Mouse (Mus musculus): Measurements from ENCODE around the gene Psmb5. TPM values are rescaled to one million over a fixed set of nuclear protein-coding genes. Genes with fewer than 3 reads are reported as not detected.
A peak's percentile ranks its signal among the peaks of the same experiment; 100 is the strongest.

The Psmb5 gene
- polyA plus RNA-seq, 1 experiment from 2014 or later = 361 TPM

DNA sequence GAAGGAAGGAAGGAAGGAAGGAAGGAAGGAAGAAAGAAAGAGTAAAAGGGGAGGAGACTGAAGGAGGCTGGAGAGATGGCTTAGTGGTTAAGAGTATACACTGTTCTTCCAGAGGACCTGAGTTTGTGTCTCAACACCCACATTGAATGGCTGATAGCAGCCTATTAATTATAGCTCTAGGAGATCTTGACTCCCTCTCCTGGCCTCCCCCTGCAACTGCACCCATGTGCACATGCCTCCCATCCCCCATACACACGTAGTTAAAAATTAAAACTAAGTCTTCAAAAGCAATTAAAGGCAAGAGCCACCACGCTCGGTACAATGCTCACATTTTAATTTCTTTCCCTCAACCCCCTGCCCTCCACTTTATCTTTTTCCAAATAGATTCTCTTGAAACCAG is 23.8 kb downstream of the Psmb5 start:
- peaks cover 5% of the 10 kb centered on the region; the same call in 1 of the 2 replicates for H3K36me3 ChIP-seq (ENCODE audit: control insufficient read depth, insufficient read depth, low read length)
- no peak for ATAC-seq (ENCODE audit: insufficient number of reproducible peaks, insufficient read depth, low FRiP score, low read depth)
- no peaks in the 10 kb centered on the region for H3K4me1 ChIP-seq (ENCODE audit: control insufficient read depth, insufficient read depth, low read length)
- no peaks in the 10 kb centered on the region for H3K9me3 ChIP-seq (ENCODE audit: control insufficient read depth, low read depth, low read length)
- H3K4me2 ChIP-seq (replicated peaks; ENCODE audit: low read depth, low read length) = no peak overlapping the region
- no peak overlapping the region for H3K4me3 ChIP-seq (ENCODE audit: low read depth, low read length)
- no peak overlapping the region for H3K27ac ChIP-seq (ENCODE audit: low read length)
- H3K27me3 ChIP-seq (ENCODE audit: control insufficient read depth, insufficient read depth, low read length) = no peaks in the 10 kb centered on the region
- no peak overlapping the region for H3K9ac ChIP-seq (replicated peaks; ENCODE audit: low read depth, low read length)
- WGBS = 95% methylated on average over 3 of the region's 3 CpGs

DNA sequence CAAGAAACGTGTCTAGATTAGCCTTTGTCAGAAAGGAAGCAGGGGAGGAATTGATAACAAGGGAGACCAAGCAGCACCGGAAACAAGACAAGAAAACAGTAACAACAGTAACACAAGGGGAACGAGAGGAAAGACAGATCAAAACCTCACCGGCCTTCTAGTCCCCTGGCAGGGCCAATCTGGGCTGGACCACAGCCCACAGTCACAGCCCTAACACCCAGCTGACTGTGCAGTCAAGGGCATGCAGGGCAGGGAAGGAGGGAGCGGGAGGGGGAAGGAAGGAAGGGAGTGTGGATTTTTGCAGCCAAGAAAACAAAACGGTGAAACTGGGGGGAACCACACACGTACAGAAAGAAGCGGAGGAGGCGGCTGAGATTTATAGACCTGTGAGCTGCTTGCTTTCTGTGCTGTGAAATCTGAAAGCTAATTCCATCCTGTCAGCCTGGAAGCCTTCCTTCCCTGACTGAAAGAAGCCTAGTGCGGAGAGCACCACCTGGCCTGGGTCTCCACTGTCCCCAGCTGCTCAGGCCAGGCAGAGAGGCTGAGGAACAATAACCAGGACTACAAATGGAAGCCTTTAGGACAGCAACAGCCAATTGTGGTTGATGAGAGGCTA is 25.4 kb downstream of the Psmb5 start:
- WGBS = 40% methylated on average over 10 of the region's 10 CpGs
- Histone ChIP-seq H3K27me3 (ENCODE audit: control insufficient read depth, insufficient read depth, low read length) (no peaks in the 10 kb centered on the region), H3K9ac (replicated peaks; ENCODE audit: low read depth, low read length) (no peak overlapping the region), H3K36me3 (ENCODE audit: control insufficient read depth, insufficient read depth, low read length) (peaks cover 5% of the 10 kb centered on the region; the same call in 1 of the 2 replicates), H3K4me2 (replicated peaks; ENCODE audit: low read depth, low read length) (no peak overlapping the region), H3K9me3 (ENCODE audit: control insufficient read depth, low read depth, low read length) (no peaks in the 10 kb centered on the region), H3K27ac (ENCODE audit: low read length) (peak overlapping the region; percentile 23; the same call in 1 of the 2 replicates), H3K4me1 (ENCODE audit: control insufficient read depth, insufficient read depth, low read length) (no peaks in the 10 kb centered on the region), H3K4me3 (ENCODE audit: low read depth, low read length) (no peak overlapping the region)
- peak; percentile 28; the same call in 1 of the 2 replicates for ATAC-seq (ENCODE audit: insufficient number of reproducible peaks, insufficient read depth, low FRiP score, low read depth)

DNA sequence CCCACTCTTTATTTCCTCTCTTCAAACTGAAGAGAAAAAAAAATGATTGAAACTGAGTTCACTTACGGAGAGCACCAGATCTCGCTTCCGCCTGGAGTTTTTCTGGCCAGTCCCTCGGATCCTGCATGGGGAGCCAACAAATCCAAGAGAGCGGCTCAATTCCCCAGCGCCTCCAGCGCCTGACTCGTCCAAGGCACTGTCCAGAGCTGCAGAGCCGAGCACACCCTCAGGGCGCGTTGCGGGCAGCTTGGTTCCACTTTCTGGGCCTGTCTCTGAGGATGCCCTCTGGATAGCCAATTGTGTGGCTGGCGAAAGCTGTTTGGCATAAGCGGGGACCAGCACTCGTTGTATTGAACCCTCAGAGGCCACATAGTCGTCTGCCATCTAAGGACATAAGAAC is 26.8 kb downstream of the Psmb5 start:
- no peaks in the 10 kb centered on the region for H3K4me1 ChIP-seq (ENCODE audit: control insufficient read depth, insufficient read depth, low read length)
- 93% methylated on average over 16 of the region's 16 CpGs for WGBS
- no peak overlapping the region for H3K27ac ChIP-seq (ENCODE audit: low read length)
- peaks cover 5% of the 10 kb centered on the region; the same call in 1 of the 2 replicates for H3K36me3 ChIP-seq (ENCODE audit: control insufficient read depth, insufficient read depth, low read length)
- ATAC-seq (ENCODE audit: insufficient number of reproducible peaks, insufficient read depth, low FRiP score, low read depth) = no peak
- no peak overlapping the region for H3K4me3 ChIP-seq (ENCODE audit: low read depth, low read length)
- H3K9me3 ChIP-seq (ENCODE audit: control insufficient read depth, low read depth, low read length) = no peaks in the 10 kb centered on the region
- no peaks in the 10 kb centered on the region for H3K27me3 ChIP-seq (ENCODE audit: control insufficient read depth, insufficient read depth, low read length)
- no peak overlapping the region for H3K9ac ChIP-seq (replicated peaks; ENCODE audit: low read depth, low read length)
- H3K4me2 ChIP-seq (replicated peaks; ENCODE audit: low read depth, low read length) = no peak overlapping the region

DNA sequence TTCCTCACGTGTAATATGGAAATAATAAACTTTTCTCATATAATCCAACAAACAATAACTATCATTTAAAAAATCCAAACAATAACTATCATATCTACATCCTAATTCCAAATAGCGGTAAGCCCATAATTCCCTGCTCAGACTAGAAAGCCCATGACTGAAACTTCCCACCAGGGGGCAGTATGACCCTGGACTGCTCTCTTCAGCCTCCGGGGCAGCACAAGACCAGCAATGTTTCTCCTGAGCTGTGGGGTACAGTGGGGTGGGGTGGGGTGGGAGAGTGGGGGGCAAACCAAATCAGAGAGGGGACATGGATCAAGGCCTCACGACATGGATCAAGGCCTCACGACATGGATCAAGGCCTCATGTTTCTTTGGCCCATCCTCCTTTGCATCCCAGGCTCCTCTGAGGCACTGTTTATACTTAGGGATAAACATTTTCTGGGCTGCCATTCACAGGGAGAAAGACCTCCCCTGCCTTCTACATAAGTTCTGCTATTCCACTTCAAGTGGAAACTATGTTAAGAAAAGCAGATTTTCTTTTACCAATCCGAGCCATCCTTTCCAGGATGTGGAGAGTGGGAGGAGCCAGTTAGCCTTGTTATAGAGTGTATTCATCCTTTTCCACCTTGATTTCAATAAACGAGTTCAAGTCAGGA is 34.0 kb downstream of the Psmb5 start:
- H3K4me3 ChIP-seq (ENCODE audit: low read depth, low read length) = no peak overlapping the region
- no peaks in the 10 kb centered on the region for H3K9me3 ChIP-seq (ENCODE audit: control insufficient read depth, low read depth, low read length)
- WGBS = 26% methylated on average over 7 of the region's 7 CpGs
- peaks cover 6% of the 10 kb centered on the region; the same call in 1 of the 2 replicates for H3K36me3 ChIP-seq (ENCODE audit: control insufficient read depth, insufficient read depth, low read length)
- no peak overlapping the region; the same call in 1 of the 2 replicates for H3K4me2 ChIP-seq (replicated peaks; ENCODE audit: low read depth, low read length)
- peak overlapping the region; percentile 49; the same call in 1 of the 2 replicates for H3K27ac ChIP-seq (ENCODE audit: low read length)
- peak; percentile 56; the same call in 1 of the 2 replicates for ATAC-seq (ENCODE audit: insufficient number of reproducible peaks, insufficient read depth, low FRiP score, low read depth)
- peaks cover 1% of the 10 kb centered on the region; the same call in 1 of the 2 replicates for H3K4me1 ChIP-seq (ENCODE audit: control insufficient read depth, insufficient read depth, low read length)
- H3K27me3 ChIP-seq (ENCODE audit: control insufficient read depth, insufficient read depth, low read length) = no peaks in the 10 kb centered on the region
- H3K9ac ChIP-seq (replicated peaks; ENCODE audit: low read depth, low read length) = no peak overlapping the region

DNA sequence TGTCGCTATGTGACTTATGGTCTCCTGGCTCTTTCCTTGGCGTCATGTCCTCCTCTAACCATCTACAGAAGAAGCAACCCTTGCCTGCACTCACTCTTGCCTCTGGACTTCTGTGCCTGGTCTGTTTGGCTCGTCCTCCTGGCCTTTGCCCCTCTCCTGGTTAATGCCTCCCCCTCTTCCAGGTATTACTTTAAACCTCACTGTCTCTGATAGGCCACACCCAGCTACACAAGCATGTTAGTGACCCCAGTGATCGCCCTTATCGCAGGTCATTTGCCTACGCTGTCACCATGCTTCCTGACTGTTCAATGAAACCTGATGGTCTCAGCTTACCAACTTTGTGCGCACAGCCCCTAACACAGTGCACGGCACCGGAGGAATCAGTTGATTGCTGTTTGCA is 35.3 kb downstream of the Psmb5 start:
- Histone ChIP-seq H3K4me3 (ENCODE audit: low read depth, low read length) (no peak overlapping the region), H3K27ac (ENCODE audit: low read length) (no peak overlapping the region), H3K4me2 (replicated peaks; ENCODE audit: low read depth, low read length) (no peak overlapping the region), H3K27me3 (ENCODE audit: control insufficient read depth, insufficient read depth, low read length) (no peaks in the 10 kb centered on the region), H3K9ac (replicated peaks; ENCODE audit: low read depth, low read length) (no peak overlapping the region), H3K36me3 (ENCODE audit: control insufficient read depth, insufficient read depth, low read length) (peaks cover 6% of the 10 kb centered on the region; the same call in 1 of the 2 replicates), H3K4me1 (ENCODE audit: control insufficient read depth, insufficient read depth, low read length) (peaks cover 7% of the 10 kb centered on the region), H3K9me3 (ENCODE audit: control insufficient read depth, low read depth, low read length) (no peaks in the 10 kb centered on the region)
- 81% methylated on average over 9 of the region's 9 CpGs for WGBS
- no peak for ATAC-seq (ENCODE audit: insufficient number of reproducible peaks, insufficient read depth, low FRiP score, low read depth)

DNA sequence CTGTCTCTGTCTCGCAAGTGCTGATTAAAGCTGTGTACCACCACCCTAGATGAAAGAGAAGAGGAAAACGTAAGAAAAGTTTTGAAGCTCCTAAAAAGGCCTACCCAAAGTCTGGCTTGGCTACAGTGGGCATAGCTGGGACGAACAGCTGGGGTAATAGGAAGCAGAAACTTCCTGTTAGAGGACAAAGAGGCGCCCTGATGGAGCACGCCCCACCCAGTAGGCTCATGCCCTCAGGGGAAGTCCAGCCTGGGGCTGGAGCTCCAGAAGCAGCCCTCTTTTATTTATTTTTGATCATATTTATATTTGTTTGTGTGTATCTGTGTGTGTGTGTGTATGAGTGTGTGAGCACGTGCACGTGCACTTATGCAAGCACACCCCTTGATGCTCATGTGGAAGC is 38.2 kb downstream of the Psmb5 start:
- Histone ChIP-seq H3K9ac (replicated peaks; ENCODE audit: low read depth, low read length) (no peak overlapping the region), H3K4me3 (ENCODE audit: low read depth, low read length) (no peak overlapping the region), H3K4me2 (replicated peaks; ENCODE audit: low read depth, low read length) (no peak overlapping the region), H3K36me3 (ENCODE audit: control insufficient read depth, insufficient read depth, low read length) (no peaks in the 10 kb centered on the region; the same call in 1 of the 2 replicates), H3K27ac (ENCODE audit: low read length) (no peak overlapping the region), H3K4me1 (ENCODE audit: control insufficient read depth, insufficient read depth, low read length) (peaks cover 13% of the 10 kb centered on the region), H3K9me3 (ENCODE audit: control insufficient read depth, low read depth, low read length) (no peaks in the 10 kb centered on the region), H3K27me3 (ENCODE audit: control insufficient read depth, insufficient read depth, low read length) (no peaks in the 10 kb centered on the region)
- 80% methylated on average over 7 of the region's 7 CpGs for WGBS
- no peak for ATAC-seq (ENCODE audit: insufficient number of reproducible peaks, insufficient read depth, low FRiP score, low read depth)

DNA sequence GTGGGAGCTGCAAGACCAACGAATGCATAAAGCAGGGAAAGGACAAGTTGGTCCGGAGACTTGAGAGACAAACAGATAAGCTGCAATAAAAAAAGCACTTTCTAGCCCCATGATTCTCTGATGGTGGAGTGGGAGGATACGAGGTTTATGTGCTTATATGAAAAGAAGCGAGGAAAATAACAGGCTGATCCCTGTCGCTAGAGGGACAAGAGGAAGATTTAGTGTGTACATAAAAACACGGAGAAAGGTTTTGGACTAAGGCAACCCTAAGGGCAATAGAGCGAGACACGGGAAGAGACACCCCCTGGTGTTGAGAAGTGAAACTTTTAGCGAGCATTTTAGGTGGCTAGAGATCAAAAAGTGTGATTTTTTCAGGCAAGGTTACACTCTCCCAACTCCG is 39.8 kb downstream of the Psmb5 start:
- peak overlapping the region; percentile 91 for H3K9ac ChIP-seq (replicated peaks; ENCODE audit: low read depth, low read length)
- H3K36me3 ChIP-seq (ENCODE audit: control insufficient read depth, insufficient read depth, low read length) = 0 out of 2 replicates have a peak, but pooled peaks cover 3% of the 10 kb centered on the region
- peak overlapping the region; percentile 95 for H3K27ac ChIP-seq (ENCODE audit: low read length)
- H3K4me1 ChIP-seq (ENCODE audit: control insufficient read depth, insufficient read depth, low read length) = peaks cover 28% of the 10 kb centered on the region
- under 1% methylated on average over 10 of the region's 10 CpGs for WGBS
- H3K9me3 ChIP-seq (ENCODE audit: control insufficient read depth, low read depth, low read length) = no peaks in the 10 kb centered on the region
- H3K27me3 ChIP-seq (ENCODE audit: control insufficient read depth, insufficient read depth, low read length) = no peaks in the 10 kb centered on the region
- H3K4me2 ChIP-seq (replicated peaks; ENCODE audit: low read depth, low read length) = peak overlapping the region; percentile 75
- peak overlapping the region; percentile 93 for H3K4me3 ChIP-seq (ENCODE audit: low read depth, low read length)
- ATAC-seq (ENCODE audit: insufficient number of reproducible peaks, insufficient read depth, low FRiP score, low read depth) = 0 out of 2 replicates have a peak, but pooled peaks have one; percentile 1

DNA sequence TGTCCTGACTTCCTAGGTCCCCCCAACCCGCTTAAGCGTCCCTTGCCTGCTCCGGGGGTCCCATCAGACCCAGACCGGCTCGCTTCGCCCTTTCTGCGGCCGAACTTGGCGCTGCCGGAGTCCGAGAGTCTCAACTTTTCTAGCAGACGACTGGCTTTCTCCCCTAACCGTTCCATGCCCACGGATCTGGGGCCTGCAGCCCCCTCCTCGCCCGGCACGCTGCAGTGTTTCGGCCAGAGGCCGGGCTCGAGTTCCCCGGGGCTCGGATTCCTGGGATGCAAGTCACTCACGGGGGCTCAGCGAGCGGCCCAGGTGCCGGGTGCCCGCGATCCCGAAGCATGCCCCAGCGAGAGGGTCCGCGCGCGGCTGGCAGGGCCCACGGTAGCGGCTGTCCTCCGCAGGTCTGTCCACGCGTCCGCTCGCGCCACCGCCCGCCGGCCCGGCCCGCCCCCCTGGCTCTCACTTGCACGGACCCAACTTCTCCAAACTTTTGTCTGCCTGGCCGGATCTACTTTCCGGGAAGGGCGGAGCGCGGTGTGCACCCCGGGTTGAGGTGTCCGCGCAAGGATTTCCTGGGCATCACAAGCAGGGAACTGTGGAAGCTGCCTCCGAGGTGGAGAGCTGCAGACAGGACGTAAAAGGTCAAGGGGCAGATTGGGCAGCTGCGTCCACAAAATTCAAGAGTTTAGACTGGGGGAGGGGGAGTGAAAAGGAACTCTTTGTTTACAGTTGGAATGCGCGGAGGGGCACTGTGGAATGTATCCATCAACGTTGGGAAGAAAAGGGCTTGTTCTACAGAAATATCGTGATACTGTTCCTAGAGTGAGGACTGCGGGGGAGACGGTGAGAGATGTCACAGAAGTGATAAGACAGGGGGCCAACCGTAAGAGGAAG is 40.5 kb downstream of the Psmb5 start, which contains the start of gene Ajuba:
TSS of gene Ajuba (minus strand) at position 470 of the 894 bp plus-strand sequence.
- Histone ChIP-seq H3K36me3 (ENCODE audit: control insufficient read depth, insufficient read depth, low read length) (0 out of 2 replicates have a peak, but pooled peaks cover 6% of the 10 kb centered on the region), H3K27me3 (ENCODE audit: control insufficient read depth, insufficient read depth, low read length) (no peaks in the 10 kb centered on the region), H3K4me3 (ENCODE audit: low read depth, low read length) (peak within 1 kb of the TSS; percentile 93), H3K4me2 (replicated peaks; ENCODE audit: low read depth, low read length) (peak within 1 kb of the TSS; percentile 75), H3K4me1 (ENCODE audit: control insufficient read depth, insufficient read depth, low read length) (peaks cover 36% of the 10 kb centered on the region), H3K27ac (ENCODE audit: low read length) (peak within 1 kb of the TSS; percentile 95), H3K9me3 (ENCODE audit: control insufficient read depth, low read depth, low read length) (no peaks in the 10 kb centered on the region), H3K9ac (replicated peaks; ENCODE audit: low read depth, low read length) (peak within 1 kb of the TSS; percentile 91)
- WGBS = under 1% methylated on average over 66 of the region's 66 CpGs
- peak; percentile 73 for ATAC-seq (ENCODE audit: insufficient number of reproducible peaks, insufficient read depth, low FRiP score, low read depth)
